Mouse (Mus musculus) midbrain, postnatal 0 days (tissue): ENCODE measurements around the gene Itga6. TPM values are rescaled to one million over a fixed set of nuclear protein-coding genes. Genes with fewer than 3 reads are reported as not detected.

Experiments used
- ATAC-seq: fragments of 200-750 bp; cut with Nextera tagmentation; 2 replicates; pipeline ENCODE4 v1.8.0; 2017; ENCODE audit warnings: moderate number of reproducible peaks, mild to moderate bottlenecking, moderate TSS enrichment, moderate library complexity; ENCODE audit not compliant: low FRiP score
- DNase-seq: peaks from one replicate; pipeline ENCODE4 v3.0.0-alpha.2; 2015; ENCODE audit warnings: low spot score
- H3K27ac ChIP-seq: fragments of 300-500 bp; sonication (generic); 2 replicates; pipeline ENCODE4 v1.5.1; 2014; ENCODE audit warnings: low read depth, mild to moderate bottlenecking, low read length, mixed read lengths
- H3K27me3 ChIP-seq: fragments of 300-500 bp; sonication (generic); 2 replicates; pipeline ENCODE4 v1.6.1; 2014; ENCODE audit warnings: low read length, control low read depth, mixed read lengths; ENCODE audit not compliant: insufficient read depth
- H3K36me3 ChIP-seq: fragments of 300-500 bp; sonication (generic); 2 replicates; pipeline ENCODE4 v1.6.1; 2014; ENCODE audit warnings: low read length, control low read depth, mixed read lengths; ENCODE audit not compliant: insufficient read depth
- H3K4me1 ChIP-seq: fragments of 300-500 bp; sonication (generic); 2 replicates; pipeline ENCODE4 v1.6.1; 2014; ENCODE audit warnings: mild to moderate bottlenecking, control low read depth, antibody characterized with exemption, low read length, mixed read lengths; ENCODE audit not compliant: insufficient read depth
- H3K4me2 ChIP-seq: fragments of 300-500 bp; sonication (generic); 2 replicates; pipeline ENCODE4 v1.6.1; 2014; ENCODE audit warnings: low read depth, mild to moderate bottlenecking, low read length, mixed read lengths; ENCODE audit not compliant: poor library complexity, severe bottlenecking
- H3K4me3 ChIP-seq: fragments of 300-500 bp; sonication (generic); 2 replicates; pipeline ENCODE4 v1.5.1; 2014; ENCODE audit warnings: low read depth, mild to moderate bottlenecking, low read length, moderate library complexity
- H3K9ac ChIP-seq: fragments of 300-500 bp; sonication (generic); replicated peaks from 2 replicates; pipeline ENCODE4 v1.6.1; 2014; ENCODE audit warnings: mild to moderate bottlenecking, low read length, moderate library complexity, mixed read lengths; ENCODE audit not compliant: poor library complexity, severe bottlenecking
- H3K9me3 ChIP-seq: fragments of 300-500 bp; sonication (generic); 2 replicates; pipeline ENCODE4 v1.6.1; 2016; ENCODE audit warnings: low read length, control low read depth
- CTCF ChIP-seq: IDR thresholded peaks from 2 replicates; pipeline ENCODE4 v1.5.1; 2016; ENCODE audit warnings: antibody characterized with exemption, mild to moderate bottlenecking
- WGBS: fragments of 180-500 bp; shearing (Covaris S2); extraction: QIAGEN DNeasy Blood & Tissue Kit; methylation state at CpG from one replicate; pipeline ENCODE4 v1.1.7; 2014; 5-methylcytosine and 5-hydroxymethylcytosine counted together
- polyA plus RNA-seq: library from polyadenylated mRNA; unstranded; fragments of >200 nt; fragmentation: Nextera tagmentation; extraction: Ambion mirVana; gene quantifications from 2 replicates; pipeline ENCODE4 v1.2.1, GENCODE M21; 2015
- total RNA-seq: library from RNA; depleted of rRNA; stranded (reverse); fragments of >200 nt; gene quantifications from 2 replicates; pipeline ENCODE4 v1.2.3, GENCODE M21; 2014

Gene Itga6
- total and polyA plus RNA-seq, 2 experiments from 2014 or later: 16.0 to 38.9 TPM

- no peaks in the 10 kb centered on the region for H3K9me3 ChIP-seq
- H3K4me2 ChIP-seq: no peak overlapping the region
- DNase-seq (no peak), ATAC-seq (no peak)
- no peak overlapping the region for H3K27ac ChIP-seq
- 89% methylated on average over 5 of the region's 5 CpGs for WGBS
- TF ChIP-seq CTCF: no peak
- H3K9ac ChIP-seq: no peak overlapping the region
- H3K27me3 ChIP-seq: no peaks in the 10 kb centered on the region
- H3K4me1 ChIP-seq: peaks cover 4% of the 10 kb centered on the region; the same call in 1 of the 2 replicates
- no peaks in the 10 kb centered on the region for H3K36me3 ChIP-seq
- no peak overlapping the region for H3K4me3 ChIP-seq
Observed at GRCm38 (mm10) chr2:71722913-71723312, 22.5 kb upstream of the Itga6 start.

GRCm38 (mm10) chr2:71723623-71724022 lies 21.8 kb upstream of the Itga6 start:
- no peak overlapping the region for H3K27ac ChIP-seq
- H3K36me3 ChIP-seq: no peaks in the 10 kb centered on the region
- H3K9ac ChIP-seq: no peak overlapping the region
- no peak for TF ChIP-seq CTCF
- no peaks in the 10 kb centered on the region for H3K9me3 ChIP-seq
- WGBS: 85% methylated on average over 3 of the region's 3 CpGs
- H3K4me1 ChIP-seq: peaks cover 4% of the 10 kb centered on the region; the same call in 1 of the 2 replicates
- H3K4me3 ChIP-seq: no peak overlapping the region
- DNase-seq: no peak
- ATAC-seq: no peak
- no peaks in the 10 kb centered on the region for H3K27me3 ChIP-seq
- no peak overlapping the region for H3K4me2 ChIP-seq

GRCm38 (mm10) chr2:71724028-71724427 lies 21.4 kb upstream of the Itga6 start:
- no peak for TF ChIP-seq CTCF
- Histone ChIP-seq H3K4me1 (peaks cover 4% of the 10 kb centered on the region; the same call in 1 of the 2 replicates), H3K27me3 (no peaks in the 10 kb centered on the region), H3K9me3 (no peaks in the 10 kb centered on the region), H3K36me3 (no peaks in the 10 kb centered on the region), H3K9ac (no peak overlapping the region), H3K27ac (no peak overlapping the region), H3K4me3 (no peak overlapping the region), H3K4me2 (no peak overlapping the region)
- WGBS: 88% methylated on average over 6 of the region's 6 CpGs
- ATAC-seq (no peak), DNase-seq (no peak)

GRCm38 (mm10) chr2:71725446-71725845 lies 20.0 kb upstream of the Itga6 start:
- 85% methylated on average over 1 of the region's 1 CpGs for WGBS
- Histone ChIP-seq H3K27me3 (no peaks in the 10 kb centered on the region), H3K9ac (no peak overlapping the region), H3K36me3 (no peaks in the 10 kb centered on the region), H3K4me2 (no peak overlapping the region), H3K4me3 (no peak overlapping the region), H3K4me1 (no peaks in the 10 kb centered on the region), H3K27ac (no peak overlapping the region), H3K9me3 (no peaks in the 10 kb centered on the region)
- ATAC-seq: no peak
- no peak for TF ChIP-seq CTCF
- no peak for DNase-seq

- no peak for TF ChIP-seq CTCF
- no peaks in the 10 kb centered on the region for H3K27me3 ChIP-seq
- H3K36me3 ChIP-seq: no peaks in the 10 kb centered on the region
- 87% methylated on average over 7 of the region's 7 CpGs for WGBS
- no peak overlapping the region for H3K4me2 ChIP-seq
- no peak for ATAC-seq
- no peak overlapping the region for H3K4me3 ChIP-seq
- no peak overlapping the region for H3K9ac ChIP-seq
- DNase-seq: no peak
- no peaks in the 10 kb centered on the region for H3K9me3 ChIP-seq
- H3K27ac ChIP-seq: no peak overlapping the region
- H3K4me1 ChIP-seq: no peaks in the 10 kb centered on the region
Observed at GRCm38 (mm10) chr2:71726883-71727676, 18.3 kb upstream of the Itga6 start.

GRCm38 (mm10) chr2:71728341-71728740 lies 17.1 kb upstream of the Itga6 start:
- Histone ChIP-seq H3K36me3 (no peaks in the 10 kb centered on the region), H3K27me3 (no peaks in the 10 kb centered on the region), H3K4me2 (no peak overlapping the region), H3K9me3 (no peaks in the 10 kb centered on the region), H3K9ac (no peak overlapping the region), H3K4me3 (no peak overlapping the region), H3K4me1 (no peaks in the 10 kb centered on the region), H3K27ac (no peak overlapping the region)
- TF ChIP-seq CTCF: no peak
- no peak for ATAC-seq
- WGBS: 90% methylated on average over 7 of the region's 7 CpGs
- no peak for DNase-seq
